Mouse (Mus musculus) lung, postnatal 0 days (tissue): ENCODE results near the gene Olfr855.

Experiments used
- CTCF ChIP-seq: IDR thresholded peaks from 2 replicates; pipeline ENCODE4 v1.5.1; 2016; ENCODE audit warnings: antibody characterized with exemption, mild to moderate bottlenecking
- EP300 ChIP-seq: IDR thresholded peaks from 2 replicates; pipeline ENCODE4 v1.6.1; 2016; ENCODE audit warnings: antibody characterized with exemption, mild to moderate bottlenecking, control low read depth

DNA sequence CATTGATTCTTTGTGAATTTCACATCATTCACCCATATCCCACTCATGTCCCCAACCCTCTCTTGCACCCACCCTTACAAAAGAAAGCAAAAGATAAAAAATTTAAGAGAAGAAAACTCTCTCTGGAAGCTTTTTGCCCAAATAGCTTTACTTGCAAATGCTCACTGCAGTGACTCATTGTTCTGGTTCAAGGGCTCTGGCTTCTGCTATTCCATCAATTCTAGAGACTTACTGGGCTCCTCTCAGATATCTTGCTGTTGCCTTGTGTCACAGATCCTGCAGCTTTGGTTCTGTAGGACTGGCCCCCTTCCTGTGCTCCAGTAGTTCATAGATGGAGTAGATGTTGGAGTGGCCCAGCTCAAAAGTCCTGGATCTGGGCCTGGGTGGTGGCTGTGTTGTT is 47.2 kb downstream of the Olfr855 start:
- TF ChIP-seq CTCF (no peak), EP300 (no peak)
